Mouse (Mus musculus): ENCODE data around the gene Sspo.

The Sspo gene

DNA sequence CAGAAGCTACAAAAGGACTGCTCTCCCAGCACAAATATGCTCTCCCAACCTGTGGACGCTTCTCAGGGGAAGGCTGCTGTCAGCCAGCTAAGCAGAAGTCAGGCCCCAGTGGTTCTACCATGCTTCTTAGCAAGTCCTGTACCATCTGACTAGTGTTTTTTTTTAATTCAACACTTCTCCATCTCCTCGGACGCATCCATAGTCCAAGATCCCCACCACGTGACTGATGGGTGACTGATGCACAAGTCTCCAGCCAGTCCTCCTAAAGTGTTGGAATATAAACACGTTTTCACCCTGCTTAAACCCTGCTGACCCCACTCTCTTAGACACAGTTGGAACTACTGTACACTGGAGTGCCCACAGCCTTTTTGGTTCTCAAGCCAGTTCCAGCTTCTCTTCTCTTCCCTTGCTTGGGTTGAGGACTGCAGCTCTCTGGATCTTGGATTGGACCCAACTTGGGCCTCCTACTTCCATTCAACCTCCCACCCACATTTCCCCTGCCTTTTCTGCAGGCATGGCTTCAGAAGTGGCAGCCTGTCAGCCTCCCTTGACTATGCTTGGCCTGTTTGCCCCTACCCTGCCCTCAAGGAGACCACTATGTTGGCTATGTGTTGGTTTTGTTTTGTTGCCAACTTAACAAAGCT is 12.2 kb upstream of the Sspo start:
- no peak for DNase-seq (ENCODE audit: low spot score in 2 of 2)

DNA sequence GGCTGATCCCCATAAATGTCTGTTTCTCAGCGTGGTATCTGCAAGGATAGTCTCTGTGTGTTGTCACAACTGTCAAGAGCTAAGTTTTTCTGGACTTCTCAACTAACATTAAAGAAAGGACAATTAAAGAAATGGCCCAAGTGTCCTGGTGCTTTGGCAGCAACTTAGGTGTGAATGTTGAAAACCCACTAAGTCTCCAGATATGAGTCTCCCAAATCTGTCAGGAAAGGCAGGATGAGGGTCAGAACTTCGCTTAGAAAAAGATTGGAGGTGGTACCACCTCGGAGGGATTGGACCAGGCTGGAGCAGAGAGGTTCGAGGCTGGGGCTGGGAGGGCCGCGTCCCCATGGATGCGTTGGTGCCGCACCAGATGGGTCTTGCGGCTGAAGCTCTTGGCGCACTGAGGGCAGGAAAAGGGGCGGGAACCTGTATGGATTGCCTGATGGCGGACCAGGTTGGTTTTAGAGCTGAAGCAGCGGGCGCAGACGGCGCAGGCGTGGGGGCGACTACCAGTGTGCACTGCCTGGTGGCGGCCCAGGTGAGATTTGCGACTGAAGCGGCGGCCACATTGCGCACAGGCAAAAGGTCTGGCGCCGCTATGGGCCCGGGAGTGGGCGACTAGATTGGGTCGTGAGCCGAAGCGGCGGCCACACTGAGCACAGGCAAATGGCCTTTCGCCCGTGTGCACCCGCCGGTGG is 10.2 kb upstream of the Sspo start:
- DNase-seq (ENCODE audit: low spot score in 2 of 2), result no peak

- DNase-seq (ENCODE audit: low spot score in 2 of 2), result no peak
Observed at GRCm38 (mm10) chr6:48438475-48439125, 9.4 kb upstream of the Sspo start.

DNA sequence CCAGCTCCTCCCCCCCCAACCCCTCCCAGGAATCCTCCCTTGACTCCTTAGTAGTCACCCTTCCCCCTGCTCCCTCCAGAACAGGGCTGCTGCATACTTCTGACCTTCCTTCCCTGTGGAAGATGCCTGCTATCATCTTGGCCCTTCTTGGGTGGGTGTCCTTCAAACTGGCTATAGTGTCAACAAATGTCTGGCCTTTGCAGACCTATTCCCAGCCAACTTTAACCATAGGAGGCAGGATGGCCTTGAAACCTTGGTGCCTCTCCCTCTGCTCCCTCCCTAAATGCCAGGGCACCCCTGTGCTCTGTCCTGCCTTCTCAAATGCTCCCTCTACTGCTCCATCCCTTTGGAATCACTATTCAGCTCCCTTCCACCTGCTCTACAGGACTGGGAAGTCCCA is 8.4 kb upstream of the Sspo start:
- DNase-seq (ENCODE audit: low spot score in 2 of 2), result no peak

GRCm38 (mm10) chr6:48440306-48441014 is 7.6 kb upstream of the Sspo start:
- no peak for DNase-seq (ENCODE audit: low spot score in 2 of 2)

- peak; percentile 79 to 82 for DNase-seq (ENCODE audit: low spot score in 2 of 2)
Observed at GRCm38 (mm10) chr6:48443592-48444309, 4.3 kb upstream of the Sspo start.

GRCm38 (mm10) chr6:48444310-48445180 is 3.5 kb upstream of the Sspo start:
- DNase-seq (ENCODE audit: low spot score in 2 of 2), result peak; percentile 33 to 46

GRCm38 (mm10) chr6:48445181-48446101 is 2.6 kb upstream of the Sspo start, which contains the start of gene Zfp467:
TSS of gene Zfp467 (minus strand) at chr6:48445825.
- DNase-seq (ENCODE audit: low spot score in 2 of 2), result peak; percentile 18 to 30

- no peak for DNase-seq (ENCODE audit: low spot score in 2 of 2)
Observed at GRCm38 (mm10) chr6:48446256-48446655, 1.8 kb upstream of the Sspo start.

GRCm38 (mm10) chr6:48446896-48447295 is 1.1 kb upstream of the Sspo start:
- DNase-seq (ENCODE audit: low spot score in 2 of 2), result no peak

- no peak for DNase-seq (ENCODE audit: low spot score in 2 of 2)
Observed at GRCm38 (mm10) chr6:48448527-48448926, 498 bp downstream of the Sspo start.

DNA sequence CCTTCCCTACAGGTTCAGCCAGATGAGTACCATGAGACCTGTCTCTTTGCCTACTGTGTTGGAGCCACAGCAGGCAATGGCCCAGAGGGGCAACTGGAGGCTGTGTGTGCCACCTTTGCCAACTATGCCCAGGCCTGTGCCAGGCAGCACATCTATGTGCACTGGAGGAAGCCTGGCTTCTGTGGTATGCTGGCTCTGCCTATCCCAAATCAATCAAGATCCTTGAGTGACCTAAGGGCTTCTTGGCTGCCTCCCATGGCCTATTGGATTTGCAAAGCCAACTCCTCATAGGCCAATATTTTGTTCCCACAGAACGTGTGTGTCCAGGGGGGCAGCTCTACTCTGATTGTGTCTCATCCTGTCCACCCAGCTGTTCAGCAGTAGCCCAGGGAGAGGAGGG is 4.1 kb downstream of the Sspo start:
- no peak for DNase-seq (ENCODE audit: low spot score in 2 of 2)

GRCm38 (mm10) chr6:48452771-48453170 is 4.7 kb downstream of the Sspo start:
- no peak for DNase-seq (ENCODE audit: low spot score in 2 of 2)

GRCm38 (mm10) chr6:48464966-48465679 is 17.1 kb downstream of the Sspo start:
- peak; percentile 27 to 60 for DNase-seq (ENCODE audit: low spot score in 2 of 2)

DNA sequence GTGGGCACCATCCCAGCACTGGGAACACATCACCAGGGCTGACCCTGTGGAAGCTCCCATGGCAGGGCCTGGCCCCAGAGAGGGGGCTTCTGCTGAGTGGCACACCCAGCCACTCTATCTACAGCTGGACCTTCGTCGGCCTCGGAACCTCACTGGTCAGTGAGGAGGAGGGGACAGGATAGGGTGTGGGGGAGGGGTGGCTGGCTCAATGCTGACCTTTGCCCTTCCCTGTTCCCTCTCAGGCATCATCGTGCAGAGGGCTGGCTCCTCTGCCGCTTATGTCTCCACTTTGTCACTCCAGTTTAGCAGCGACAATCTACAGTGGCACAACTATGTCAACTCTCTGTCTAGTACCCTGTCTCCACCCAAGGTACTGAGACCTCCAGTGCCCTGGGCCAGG is 18.7 kb downstream of the Sspo start:
- no peak for DNase-seq (ENCODE audit: low spot score in 2 of 2)

- DNase-seq (ENCODE audit: low spot score in 2 of 2), result no peak
Observed at GRCm38 (mm10) chr6:48467490-48467889, 19.5 kb downstream of the Sspo start.

GRCm38 (mm10) chr6:48470739-48471138 is 22.7 kb downstream of the Sspo start:
- no peak for DNase-seq (ENCODE audit: low spot score in 2 of 2)

DNA sequence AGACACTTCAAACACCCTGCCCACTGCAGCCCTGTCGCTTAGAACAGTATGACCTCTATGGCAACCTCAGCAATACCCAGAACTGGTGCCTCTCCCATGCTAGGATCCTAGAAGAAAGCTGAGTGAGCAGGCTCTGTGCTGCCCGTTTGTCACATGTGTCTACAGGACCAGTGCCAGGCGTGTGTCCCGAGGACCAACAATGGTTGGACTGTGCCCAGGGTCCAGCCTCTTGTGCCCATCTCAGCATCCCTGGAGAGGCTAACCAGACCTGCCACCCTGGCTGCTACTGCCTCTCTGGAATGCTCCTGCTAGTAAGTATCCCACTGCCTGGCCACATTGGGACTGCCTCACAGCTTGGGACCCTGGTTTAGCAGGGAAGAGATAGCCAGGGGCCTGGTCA is 30.4 kb downstream of the Sspo start:
- no peak for DNase-seq (ENCODE audit: low spot score in 2 of 2)

- no peak for DNase-seq (ENCODE audit: low spot score in 2 of 2)
Observed at GRCm38 (mm10) chr6:48482501-48482900, 34.5 kb downstream of the Sspo start.
